Mouse (Mus musculus): ENCODE data around the gene Klhl32.
A peak's percentile ranks its signal among the peaks of the same experiment; 100 is the strongest.
"Not testable (repeated sequence)": the region's sequence is repeated elsewhere in the genome, so short reads cannot be mapped to it uniquely, and the experiment has no call there.

The Klhl32 gene

DNA sequence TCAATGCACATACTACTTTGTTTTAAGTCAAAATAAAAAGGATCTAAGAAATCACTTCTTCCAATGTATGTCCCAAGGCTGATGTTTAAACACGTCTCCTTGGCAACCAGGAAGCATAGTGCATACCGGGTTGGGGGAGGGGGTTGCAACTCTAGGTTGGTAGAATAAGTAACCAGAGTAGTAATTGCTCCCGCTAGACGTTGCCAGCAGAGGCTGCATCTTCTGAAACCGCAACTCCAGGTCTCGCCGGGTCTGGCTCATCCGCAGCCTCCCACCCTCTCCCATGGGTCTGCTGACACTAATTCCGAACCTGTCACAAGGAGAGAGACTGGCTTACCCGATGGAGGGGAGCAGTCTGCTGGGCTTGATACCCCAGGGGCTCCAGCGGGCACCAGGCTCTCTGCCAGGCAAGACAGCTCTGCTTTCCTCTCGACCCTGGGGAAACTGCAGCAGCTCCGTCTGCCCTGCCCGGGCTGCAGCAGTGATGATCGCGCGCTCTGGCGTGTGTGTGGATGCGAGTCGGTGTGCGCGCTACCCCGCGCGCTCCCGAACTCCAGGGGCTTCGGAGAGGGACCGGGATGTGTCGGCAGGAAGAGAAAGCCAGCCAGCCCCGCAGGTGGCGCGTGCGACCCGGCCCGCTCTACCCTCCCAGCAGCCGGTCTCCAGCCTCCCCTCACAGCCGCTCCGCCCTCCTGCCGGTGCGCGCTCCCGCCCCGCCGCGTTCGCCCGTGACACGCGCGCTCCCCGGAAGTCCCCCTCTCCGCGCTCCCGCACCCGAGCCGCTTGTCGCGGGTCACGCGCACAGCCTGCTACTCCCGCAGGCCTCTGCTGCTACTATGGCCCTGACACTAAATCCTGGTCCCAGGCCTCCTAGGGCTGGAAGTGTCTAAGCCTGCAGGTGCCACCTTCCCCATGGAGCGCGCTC lies at the start of gene Klhl32:
Gene Klhl32 (minus strand): TSS at position 724 of the 925 bp plus-strand sequence.
- peak; percentile 89 for DNase-seq

- peak; percentile 2 for DNase-seq
Observed at GRCm38 (mm10) chr4:24899146-24899545, 48.2 kb upstream of the Klhl32 start.

- no peak for DNase-seq
Observed at GRCm38 (mm10) chr4:24898636-24899035, 47.7 kb upstream of the Klhl32 start.

GRCm38 (mm10) chr4:24897851-24898515 lies 47.1 kb upstream of the Klhl32 start, which contains the start of gene Ndufaf4:
Gene Ndufaf4, plus strand, starts transcription at chr4:24898083.
- DNase-seq, result peak; percentile 99

- no peak for DNase-seq
Observed at GRCm38 (mm10) chr4:24897351-24897750, 46.4 kb upstream of the Klhl32 start.

DNA sequence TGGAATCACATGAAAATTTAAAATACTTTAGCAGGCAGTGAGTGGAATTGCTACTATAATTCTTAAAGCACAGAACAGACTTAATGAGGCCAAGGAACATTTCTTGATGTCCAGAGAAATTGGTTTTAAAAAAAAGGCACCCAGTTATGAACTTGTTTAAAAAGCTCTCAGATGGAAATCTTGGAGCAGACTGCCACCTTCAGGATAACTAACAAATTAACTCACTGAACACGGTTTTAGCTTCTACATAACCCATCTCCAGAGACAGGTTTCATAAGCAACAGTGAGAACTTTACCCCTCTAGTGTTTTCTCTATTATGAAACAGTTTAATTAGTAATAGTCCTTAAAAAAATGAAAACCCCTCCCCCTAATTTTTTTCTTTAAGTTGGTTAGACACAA lies 45.9 kb upstream of the Klhl32 start:
- peak; percentile 33 for DNase-seq

DNA sequence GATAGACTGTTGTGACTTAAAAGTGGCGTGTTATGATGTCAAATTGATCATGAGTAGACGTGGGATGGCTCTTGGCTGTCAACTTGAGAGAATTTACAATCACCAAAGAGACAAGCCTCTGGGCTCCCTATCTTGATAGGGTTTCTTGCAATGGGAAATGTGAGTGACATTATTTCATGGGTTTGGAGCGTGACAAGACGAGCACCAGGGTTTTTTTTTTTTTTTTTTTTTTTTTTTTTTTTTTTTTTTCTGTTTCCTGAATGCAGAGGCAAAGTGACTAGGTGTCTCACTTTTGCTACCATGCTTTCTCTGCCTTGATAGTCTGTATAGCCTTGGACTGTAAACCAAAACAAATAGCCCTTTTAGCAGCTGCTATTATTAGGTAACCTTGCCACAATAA lies 43.7 kb upstream of the Klhl32 start:
- no peak for DNase-seq

- not testable (repeated sequence) for DNase-seq
Observed at GRCm38 (mm10) chr4:24892293-24892692, 41.4 kb upstream of the Klhl32 start.

GRCm38 (mm10) chr4:24889386-24889785 lies 38.5 kb upstream of the Klhl32 start:
- not testable (repeated sequence) for DNase-seq

GRCm38 (mm10) chr4:24869230-24869629 lies 18.3 kb upstream of the Klhl32 start:
- no peak for DNase-seq

DNA sequence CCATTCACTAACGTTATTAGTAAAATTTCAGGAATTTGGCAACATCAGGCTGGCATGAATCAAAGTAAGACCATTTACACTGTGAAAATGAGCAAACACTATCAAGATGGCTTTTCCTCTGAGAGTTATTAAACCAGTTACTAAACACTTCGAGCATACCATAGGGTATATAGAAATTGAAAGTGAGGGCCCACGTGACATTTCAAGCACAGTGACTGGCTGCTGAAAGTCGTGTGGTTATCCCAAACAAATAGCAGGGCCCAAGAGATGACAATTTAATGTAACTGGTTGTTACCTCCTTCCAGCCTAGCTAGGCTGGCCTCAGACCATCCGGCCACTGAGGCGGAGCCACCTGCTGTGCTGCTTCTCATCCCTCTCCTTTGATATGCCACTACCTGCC lies 14.8 kb upstream of the Klhl32 start:
- DNase-seq, result no peak

DNA sequence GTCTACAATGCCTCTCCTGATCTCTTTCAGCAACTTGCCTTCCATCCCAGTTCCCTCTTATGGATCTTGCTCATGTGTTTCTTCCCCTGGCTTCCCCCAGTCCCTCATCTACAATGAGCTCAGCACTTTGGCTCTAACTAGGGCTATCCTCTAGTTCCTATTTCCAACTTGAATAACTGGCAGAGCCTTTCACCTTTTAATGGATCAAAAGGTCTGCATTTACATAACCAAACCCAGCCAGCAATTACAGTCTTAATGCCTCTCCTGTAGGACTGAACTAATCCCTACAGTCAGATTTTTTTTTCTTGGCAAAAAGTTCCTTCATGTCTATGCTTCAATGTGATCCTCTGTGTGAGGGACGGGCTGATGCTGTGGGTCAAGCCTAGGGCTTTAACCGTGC lies 3.5 kb downstream of the Klhl32 start:
- no peak for DNase-seq

- no peak for DNase-seq
Observed at GRCm38 (mm10) chr4:24845546-24845945, 5.4 kb downstream of the Klhl32 start.

- DNase-seq, result no peak
Observed at GRCm38 (mm10) chr4:24838567-24838966, 12.4 kb downstream of the Klhl32 start.

DNA sequence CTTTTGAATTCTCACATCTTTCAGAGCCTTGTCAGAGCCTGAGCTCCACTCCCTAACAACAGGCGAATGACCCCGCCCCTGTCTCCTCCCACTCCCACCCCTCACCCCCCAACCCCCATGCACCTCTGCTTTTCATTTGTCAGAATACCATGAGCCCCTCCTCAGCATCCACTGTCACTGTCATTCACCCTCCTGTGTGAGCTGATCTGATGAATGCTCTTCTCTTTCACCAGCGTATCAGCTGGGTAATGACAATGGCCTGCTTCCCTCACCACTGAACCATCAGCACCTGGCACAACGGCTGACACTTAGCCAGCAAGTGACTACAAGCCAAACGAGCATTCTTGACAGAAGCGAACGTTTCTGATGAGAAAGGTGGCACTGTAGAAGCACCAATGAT lies 15.4 kb downstream of the Klhl32 start:
- no peak for DNase-seq

DNA sequence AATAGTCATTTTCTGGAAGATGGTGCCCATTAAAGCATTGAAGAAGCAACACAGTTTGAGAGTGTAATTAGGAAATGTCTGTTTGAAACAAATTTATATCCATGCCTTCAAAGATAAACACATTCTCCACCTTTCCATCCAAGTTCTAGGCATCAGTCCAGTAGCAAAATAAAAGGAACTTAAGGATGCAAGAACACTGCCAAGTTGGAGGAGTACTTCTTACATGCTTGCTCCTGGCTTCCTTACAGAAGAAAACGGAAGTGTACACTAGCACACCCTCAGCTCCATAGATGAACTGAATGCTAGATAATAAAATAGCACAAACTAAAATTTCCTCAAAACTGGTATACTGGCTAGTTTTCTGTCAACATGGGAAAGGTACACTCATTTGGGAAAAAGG lies 42.6 kb downstream of the Klhl32 start:
- no peak for DNase-seq

GRCm38 (mm10) chr4:24801881-24802280 lies 49.0 kb downstream of the Klhl32 start:
- no peak for DNase-seq

DNA sequence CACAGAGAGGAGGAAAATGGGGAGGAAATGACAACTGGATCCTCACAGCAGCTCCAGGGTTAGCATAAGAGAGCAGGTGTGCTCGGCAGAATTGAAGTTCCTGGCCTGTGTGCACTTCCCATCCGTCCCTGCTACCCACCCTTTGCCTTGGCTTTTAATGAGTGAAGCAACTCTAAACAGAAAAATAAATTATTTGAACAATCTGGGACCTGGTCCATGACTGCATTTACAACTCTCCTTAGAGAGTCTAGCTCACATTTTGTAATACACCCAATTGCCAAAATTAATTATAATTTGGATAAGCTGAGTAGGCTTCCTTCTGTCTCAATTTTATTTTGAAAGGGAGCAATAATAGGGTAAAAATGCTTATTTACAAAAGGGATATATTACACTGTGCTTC lies 49.6 kb downstream of the Klhl32 start:
- no peak for DNase-seq

DNA sequence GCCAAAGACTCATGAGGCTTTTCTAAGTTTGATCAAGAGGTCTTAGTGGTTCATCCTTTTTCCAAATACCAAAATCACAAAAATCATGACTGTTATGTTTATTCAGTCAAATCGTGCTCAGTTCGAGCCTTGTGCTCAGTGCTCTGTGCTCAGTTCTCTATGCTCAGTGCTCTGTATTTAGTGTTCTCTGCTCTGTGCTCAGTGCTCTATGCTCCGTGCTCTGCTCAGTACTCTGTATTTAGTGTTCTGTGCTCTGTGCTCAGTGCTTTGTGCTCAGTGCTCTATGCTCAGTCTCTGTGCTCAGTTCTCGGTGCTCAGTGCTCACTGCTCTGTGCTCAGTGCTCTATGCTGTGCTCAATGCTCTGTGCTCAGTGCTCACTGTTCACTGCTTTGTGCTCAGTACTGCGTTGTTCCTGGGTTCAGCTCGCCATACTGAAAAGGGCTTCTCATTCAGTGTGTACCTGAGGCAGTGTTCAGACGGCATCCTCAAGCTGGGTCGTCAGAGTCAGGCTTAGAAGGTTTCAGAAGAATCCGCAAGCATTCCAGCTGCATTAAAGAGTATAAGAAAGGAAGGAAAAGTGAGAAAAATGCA lies 50.5 kb downstream of the Klhl32 start:
- DNase-seq, result no peak

DNA sequence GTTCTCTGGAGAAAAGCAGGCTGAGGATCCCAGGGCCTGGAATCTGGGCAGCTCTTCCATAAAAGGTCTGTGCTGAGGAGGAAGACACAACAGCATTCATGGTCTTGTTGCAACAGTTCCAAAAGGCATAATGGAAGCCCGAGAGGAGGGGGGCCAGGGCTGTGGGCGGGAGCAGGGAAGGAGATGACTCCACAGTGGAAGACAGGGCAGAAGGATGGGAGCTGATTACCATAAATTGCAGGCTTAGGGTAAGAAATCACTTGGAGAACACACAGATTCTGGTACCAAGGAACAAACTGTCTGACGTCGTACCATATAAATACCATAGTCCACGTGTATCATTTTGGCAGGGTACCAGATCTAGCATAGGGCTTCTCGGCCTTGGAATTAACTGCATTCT lies 51.9 kb downstream of the Klhl32 start:
- DNase-seq, result no peak

GRCm38 (mm10) chr4:24797868-24798267 lies 53.1 kb downstream of the Klhl32 start:
- DNase-seq, result no peak

- no peak for DNase-seq
Observed at GRCm38 (mm10) chr4:24797280-24797679, 53.6 kb downstream of the Klhl32 start.

DNA sequence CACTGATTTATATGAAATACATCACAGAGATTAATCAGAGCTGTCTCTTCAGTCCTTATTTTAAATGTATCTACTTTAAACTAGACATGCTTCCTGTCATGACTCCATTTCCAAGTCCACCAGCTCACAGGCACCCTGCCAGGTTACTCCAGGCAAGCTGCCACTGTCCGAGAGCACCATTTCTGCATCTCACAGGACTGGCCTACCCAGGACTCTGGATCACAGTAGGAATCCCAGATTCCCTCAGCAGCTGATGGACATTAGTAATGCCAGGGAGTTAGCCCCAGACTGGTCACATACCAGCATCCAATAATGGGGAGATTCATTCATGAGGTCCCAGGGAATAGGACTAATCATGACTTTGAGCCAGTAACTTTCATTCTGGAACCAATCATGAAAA lies 54.7 kb downstream of the Klhl32 start:
- DNase-seq, result peak; percentile 70

DNA sequence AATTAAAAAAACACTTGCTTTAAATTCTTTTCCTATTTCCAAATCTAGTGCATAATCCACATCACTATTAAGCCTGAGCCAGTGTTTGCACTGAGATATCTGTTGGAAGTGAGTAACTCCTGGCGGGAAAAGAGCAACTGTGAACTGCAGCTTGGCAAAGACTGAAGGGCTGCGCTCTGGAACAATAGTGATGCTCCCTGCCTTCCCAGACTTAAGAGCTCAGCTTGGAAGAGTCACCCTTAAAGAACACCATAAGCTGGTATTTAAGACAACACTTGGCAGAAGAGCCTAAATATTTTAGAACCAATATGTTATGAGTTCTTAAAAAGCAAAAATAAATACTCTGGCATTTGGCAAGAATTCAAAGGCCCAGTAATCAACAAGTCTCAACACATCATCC lies 55.7 kb downstream of the Klhl32 start:
- no peak for DNase-seq
